Mouse (Mus musculus) MEL-GATA-1-ER (cell line): ENCODE results near the gene Vax2.

Experiments used
- DNase-seq: peaks from one replicate; pipeline ENCODE4 v3.0.0-alpha.2; 2012; ENCODE audit warnings: low read depth; ENCODE audit errors: extremely low read depth

Vax2 gene

GRCm38 (mm10) chr6:83711725-83712475, 836 bp downstream of the Vax2 start:
- DNase-seq = no peak

- no peak for DNase-seq
Measured at GRCm38 (mm10) chr6:83713271-83714136, 2.4 kb downstream of the Vax2 start.

DNA sequence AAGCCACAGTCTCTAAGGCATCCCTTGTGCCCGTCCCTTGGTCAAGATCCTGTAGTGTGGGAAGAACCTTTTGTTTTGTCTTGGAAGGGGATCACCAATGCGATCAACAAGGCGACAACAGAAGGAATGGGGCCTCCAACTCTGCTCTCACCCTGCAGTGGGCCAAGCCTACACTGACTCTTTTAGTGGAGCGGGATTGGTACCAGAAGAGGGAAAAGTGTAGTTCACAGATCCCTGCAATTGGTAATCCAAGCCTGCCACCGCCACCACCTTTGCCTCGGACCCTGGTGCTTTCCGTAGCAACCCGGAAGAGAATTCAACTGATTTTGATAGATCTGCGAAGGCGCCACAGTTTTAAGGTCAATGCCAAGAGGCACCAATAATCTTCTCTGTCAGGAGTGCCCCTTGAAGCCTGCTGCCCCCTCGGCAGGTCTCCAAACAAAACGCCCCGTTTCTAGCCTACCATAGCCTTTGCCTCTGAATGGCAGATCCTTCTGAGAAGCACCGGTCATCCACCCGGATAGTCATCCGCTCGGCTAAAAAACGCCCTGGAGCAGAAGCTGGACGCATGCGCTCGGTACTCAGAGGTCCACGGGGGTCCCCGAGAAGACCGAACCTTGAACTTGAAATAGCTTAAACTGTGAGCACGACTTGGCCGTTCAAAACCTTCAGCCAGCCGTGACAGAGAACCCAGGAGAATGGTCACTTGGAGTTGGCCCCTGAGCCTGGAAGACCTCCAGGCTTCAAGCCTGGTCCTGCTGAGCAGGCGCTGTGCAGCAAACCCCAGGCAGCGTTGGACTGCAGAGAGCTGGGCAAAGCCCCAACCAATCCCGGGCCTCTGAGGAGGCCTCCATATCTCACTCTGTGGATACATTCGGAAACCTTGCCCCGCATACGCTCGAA, 3.4 kb downstream of the Vax2 start:
- no peak for DNase-seq

- DNase-seq = no peak
Measured at GRCm38 (mm10) chr6:83715461-83716196, 4.6 kb downstream of the Vax2 start.

GRCm38 (mm10) chr6:83717026-83717425, 6.0 kb downstream of the Vax2 start:
- DNase-seq = no peak

- DNase-seq = no peak
Measured at GRCm38 (mm10) chr6:83722526-83722925, 11.5 kb downstream of the Vax2 start.

DNA sequence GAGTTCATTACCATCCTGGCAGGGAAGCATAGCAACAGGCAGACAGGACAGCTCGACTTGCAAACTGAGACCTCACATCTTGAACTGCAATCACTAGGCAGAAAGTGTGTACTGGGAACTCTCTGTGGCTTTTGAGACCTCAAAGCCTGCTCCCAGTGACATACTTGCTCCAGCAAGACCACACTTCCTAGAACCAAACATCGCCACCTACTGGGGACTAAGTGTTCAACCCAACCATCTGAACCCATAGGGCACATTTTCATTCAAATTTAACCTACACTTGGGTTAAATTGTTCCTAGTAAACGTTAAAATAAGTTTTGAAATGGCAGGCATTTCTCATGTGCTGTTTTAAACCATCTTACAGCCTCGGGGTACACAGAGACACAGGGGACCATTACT, 16.1 kb downstream of the Vax2 start:
- DNase-seq = peak; percentile 37

GRCm38 (mm10) chr6:83728488-83728887, 17.4 kb downstream of the Vax2 start:
- DNase-seq = peak; percentile 26

- no peak for DNase-seq
Measured at GRCm38 (mm10) chr6:83729350-83729970, 18.4 kb downstream of the Vax2 start.

DNA sequence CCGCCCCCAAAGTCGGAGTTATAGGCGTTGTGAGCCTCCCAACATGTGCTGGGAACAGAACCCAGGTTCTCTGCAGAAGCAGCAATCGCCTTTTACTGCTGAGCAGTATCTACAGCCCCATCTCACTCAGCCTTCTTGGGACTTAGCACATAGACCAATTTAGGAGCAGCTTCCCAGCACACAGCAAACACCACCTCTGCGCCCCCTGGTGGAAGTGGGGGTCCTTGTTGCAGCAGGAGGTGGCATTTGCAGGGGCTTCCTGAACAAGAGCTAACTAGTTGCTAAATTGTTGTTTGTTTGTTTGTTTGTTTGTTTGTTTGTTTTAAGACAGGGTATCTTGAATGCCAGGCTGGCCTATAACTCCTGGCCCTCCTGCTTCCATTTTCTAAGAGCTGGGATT, 20.1 kb downstream of the Vax2 start:
- peak; percentile 28 for DNase-seq

- DNase-seq = no peak
Measured at GRCm38 (mm10) chr6:83737311-83737710, 26.2 kb downstream of the Vax2 start.

GRCm38 (mm10) chr6:83738596-83738995, 27.5 kb downstream of the Vax2 start:
- DNase-seq = no peak

GRCm38 (mm10) chr6:83742761-83743160, 31.7 kb downstream of the Vax2 start, which contains the start of gene Atp6v1b1:
TSS of gene Atp6v1b1 (plus strand) at chr6:83742990.
- no peak for DNase-seq

DNA sequence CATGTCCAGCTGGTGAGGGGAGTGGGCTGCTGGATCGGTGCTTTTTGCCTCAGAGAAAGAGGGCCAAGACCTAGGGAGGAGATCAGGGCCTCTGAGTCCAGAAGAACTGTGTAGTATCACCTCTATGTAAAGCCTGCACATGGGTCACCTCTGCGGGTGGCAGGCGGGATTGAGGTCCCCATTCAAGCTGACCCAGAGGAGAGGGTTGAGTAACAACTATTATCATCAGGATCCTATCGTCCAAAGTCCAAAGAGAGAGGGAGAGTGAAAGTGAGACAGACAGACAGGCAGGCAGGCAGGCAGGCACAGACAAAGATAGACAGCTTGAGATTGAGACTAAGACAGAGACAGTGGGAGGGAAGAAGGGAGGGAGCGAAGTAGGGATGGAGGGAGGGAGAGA, 32.1 kb downstream of the Vax2 start:
- DNase-seq = no peak

DNA sequence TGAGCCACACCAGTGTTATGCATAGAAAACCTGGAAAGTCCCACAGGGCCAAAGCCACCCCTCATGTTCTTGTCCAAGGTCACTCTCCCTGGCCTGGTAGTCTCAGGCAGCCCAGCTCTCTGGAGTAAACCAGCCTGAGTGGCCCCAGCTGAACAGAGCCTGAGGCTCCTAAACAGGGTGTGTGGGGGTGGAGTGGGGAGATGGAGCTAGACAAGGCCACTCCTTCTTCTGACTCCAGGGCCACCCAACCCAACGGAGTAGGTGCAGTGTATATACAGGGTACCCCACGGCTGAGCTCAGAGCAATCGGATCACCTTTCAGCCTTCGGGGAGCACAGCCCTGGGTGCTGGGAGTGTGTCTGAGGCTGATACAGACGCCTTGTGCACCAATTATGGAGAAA, 33.1 kb downstream of the Vax2 start:
- no peak for DNase-seq

DNA sequence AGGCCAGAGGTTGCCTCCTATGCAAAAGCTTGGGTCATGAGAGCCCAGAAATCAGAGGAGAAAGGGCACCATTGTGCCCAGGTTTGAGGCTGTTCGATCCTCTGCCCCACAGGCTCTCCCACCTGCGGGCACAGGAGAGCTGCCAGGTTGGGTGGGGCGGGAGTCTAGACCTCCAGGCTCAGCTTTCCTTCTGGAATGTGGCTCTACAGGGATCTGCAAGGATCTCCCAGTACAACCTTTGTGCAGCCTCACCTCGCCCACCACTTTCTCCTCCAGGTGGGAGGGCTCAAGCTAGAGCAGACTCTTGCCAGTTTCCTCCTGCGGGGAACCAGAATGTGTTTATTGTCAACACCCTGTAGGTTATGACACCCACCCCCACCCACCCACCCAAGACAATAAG, 33.5 kb downstream of the Vax2 start:
- DNase-seq = no peak

DNA sequence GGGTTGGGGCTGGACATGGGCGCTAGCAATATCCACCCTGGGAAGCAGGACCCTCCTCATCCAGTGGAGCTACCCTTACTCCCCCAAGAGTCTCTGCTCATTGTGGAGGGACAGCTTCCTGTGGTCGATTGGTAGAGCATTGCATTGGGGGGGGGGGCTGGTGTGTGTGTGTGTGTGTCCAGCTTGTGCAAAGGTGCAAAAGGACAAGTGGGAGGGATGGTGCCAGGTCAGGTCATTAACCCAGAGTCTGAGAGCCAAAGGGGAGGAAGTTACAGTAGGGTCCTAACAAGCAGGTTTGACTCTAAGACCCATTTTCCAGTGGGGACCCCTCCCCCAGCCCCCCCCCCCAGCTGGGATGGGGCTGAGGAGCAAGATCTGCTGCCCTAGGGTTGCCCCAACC, 34.4 kb downstream of the Vax2 start:
- DNase-seq = no peak

DNA sequence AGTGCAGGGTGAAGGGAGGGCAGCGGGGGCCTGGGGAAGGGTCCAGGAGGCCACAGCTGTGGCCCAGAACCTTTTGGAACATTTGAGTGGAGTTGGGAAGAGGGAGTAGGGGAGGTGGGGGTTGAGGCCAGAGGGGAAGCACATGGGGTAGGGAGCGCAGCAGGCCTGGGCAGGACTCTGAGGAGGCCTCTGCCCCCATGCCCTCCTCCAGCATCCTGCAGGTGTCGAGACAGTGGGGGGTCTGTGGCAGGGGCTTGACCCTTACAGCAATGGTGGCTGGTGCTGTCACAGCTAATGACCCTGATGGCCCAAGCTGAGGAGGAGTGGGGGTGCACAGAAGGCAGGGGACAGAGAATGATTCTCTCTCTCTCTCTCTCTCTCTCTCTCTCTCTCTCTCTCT, 38.2 kb downstream of the Vax2 start:
- DNase-seq = no peak

DNA sequence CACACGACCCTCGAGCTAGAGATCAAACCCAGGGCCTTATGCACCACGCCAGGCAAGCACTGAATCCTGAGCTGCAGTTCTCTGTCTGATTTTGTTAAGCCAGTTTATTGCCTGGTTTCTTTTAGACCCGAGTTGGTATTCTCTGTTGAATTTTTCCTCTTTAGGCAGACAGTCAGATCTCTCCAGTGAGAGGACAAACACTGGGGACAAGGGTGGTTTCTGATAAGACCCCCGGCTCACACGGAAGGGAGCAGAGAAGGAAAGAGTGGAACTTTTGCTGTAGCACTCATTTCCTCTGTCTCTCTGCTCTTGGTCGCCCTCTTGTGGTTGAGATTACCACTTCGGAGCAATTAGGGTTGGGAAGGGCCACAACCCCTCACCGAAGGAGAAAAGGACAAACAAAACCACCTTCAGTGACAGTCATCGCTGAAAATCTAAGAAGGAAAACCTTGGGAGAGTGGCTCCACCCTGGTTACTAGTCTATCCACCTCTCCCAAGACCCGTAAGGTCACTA, 39.2 kb downstream of the Vax2 start:
- DNase-seq = peak; percentile 30

GRCm38 (mm10) chr6:83756051-83756450, 45.0 kb downstream of the Vax2 start:
- DNase-seq = no peak
